Comparison of ENCODE assay signal across 25 mouse cellular contexts in genomic region chr1:138607862-138608261, GRCm38 (mm10). TPM values are rescaled to one million over a fixed set of nuclear protein-coding genes. Genes with fewer than 3 reads are reported as not detected.
DNase-seq lines count a peak whose midpoint lies in the region; ATAC-seq and TF ChIP-seq lines count a peak whose summit lies in the region.
"Had no signal": no experiment of that assay in that cellular context is flagged by ENCODE, and none has a peak within 500 bp of the region (broad histone marks: within the 10 kb centered on the region; RNA-seq: fewer than 3 reads in every experiment).

No protein-coding gene starts in this region.

- H3K4me1 ChIP-seq in heart, embryonic 10.5 days: peaks cover 20% of the 10 kb centered on the region
- H3K4me1 ChIP-seq in heart, embryonic 14.5 days (ENCODE audit: control insufficient read depth in 2 of 2, insufficient read depth in 2 of 2, low read length in 2 of 2): peaks cover 16 to 33% of the 10 kb centered on the region in 2 experiments
- H3K4me1 ChIP-seq in heart, embryonic 11.5 days (ENCODE audit: control insufficient read depth, insufficient read depth, low read length): peaks cover 21% of the 10 kb centered on the region
- H3K4me1 ChIP-seq in heart, postnatal 0 days (ENCODE audit: control insufficient read depth, insufficient read depth): peaks cover 30% of the 10 kb centered on the region
- H3K4me1 ChIP-seq in stomach, postnatal 0 days (replicated peaks; ENCODE audit: control insufficient read depth, insufficient read depth): no peaks in the 10 kb centered on the region
- no peaks in the 10 kb centered on the region for H3K4me1 ChIP-seq in cerebellum, adult 2 months (ENCODE audit: control insufficient read depth, insufficient read depth, low read length)
- H3K4me1 ChIP-seq: embryonic facial prominence, embryonic 12.5 days; embryonic facial prominence, embryonic 15.5 days; hindbrain, embryonic 12.5 days; hindbrain, embryonic 15.5 days had no signal

- 0 out of 2 replicates have a peak overlapping the region, but pooled peaks have one; percentile 21 for H3K9ac ChIP-seq in heart, embryonic 14.5 days (ENCODE audit: low read length)
- no peak overlapping the region for H3K9ac ChIP-seq in heart, embryonic 11.5 days (ENCODE audit: low read depth, low read length)
- no peak overlapping the region for H3K9ac ChIP-seq in heart, postnatal 0 days (replicated peaks; ENCODE audit: low read depth, low read length)
- H3K9ac ChIP-seq in stomach, postnatal 0 days (ENCODE audit: low read length): no peak overlapping the region
- H3K9ac ChIP-seq: embryonic facial prominence, embryonic 12.5 days; embryonic facial prominence, embryonic 15.5 days; forebrain, postnatal 0 days; hindbrain, embryonic 12.5 days; hindbrain, embryonic 15.5 days; kidney, embryonic 15.5 days had no signal

- no peak for TF ChIP-seq POLR2A in cerebellum, adult 2 months (IDR thresholded peaks at IDR 0.05; ENCODE audit: borderline replicate concordance, insufficient read depth, low read length)

- no peak for ATAC-seq in heart, embryonic 14.5 days (ENCODE audit: insufficient number of reproducible peaks, insufficient read depth, low FRiP score, low read depth)
- no peak for ATAC-seq in heart, embryonic 11.5 days (replicated peaks; ENCODE audit: insufficient number of reproducible peaks, low FRiP score, low TSS enrichment)
- no peak for ATAC-seq in heart, postnatal 0 days (ENCODE audit: insufficient read depth, low read depth)
- 0 out of 2 replicates have a peak, but pooled peaks have one; percentile 51 for ATAC-seq in stomach, postnatal 0 days (ENCODE audit: low FRiP score, low TSS enrichment)
- ATAC-seq: forebrain, embryonic 14.5 days; forebrain, postnatal 0 days; Patski had no signal

- TF ChIP-seq CTCF in heart, postnatal 0 days (IDR thresholded peaks at IDR 0.05; ENCODE audit: low read depth): no peak
- no peak for TF ChIP-seq CTCF in stomach, postnatal 0 days (IDR thresholded peaks at IDR 0.05; ENCODE audit: low read depth)
- TF ChIP-seq CTCF in cerebellum, adult 2 months (IDR thresholded peaks at IDR 0.05; ENCODE audit: borderline replicate concordance, insufficient read depth, low read depth, low read length): no peak

- intact Hi-C loops in heart, postnatal 36 days (cut with DNase I): no loop called here
- intact Hi-C loops in heart, postnatal 25 days (cut with DNase I): no loop called here

- DNase-seq in heart, embryonic 10.5 days (ENCODE audit: low spot score): no peak
- no peak for DNase-seq in heart, postnatal 36 days
- DNase-seq in heart, postnatal 0 days (ENCODE audit: low spot score): no peak
- DNase-seq in heart, postnatal 25 days (ENCODE audit: low spot score): no peak
- peak; percentile 19 for DNase-seq in stomach, postnatal 0 days (ENCODE audit: low spot score)
- no peak for DNase-seq in cerebellum, adult 2 months
- DNase-seq: adrenal gland, postnatal 10 days; adrenal gland, postnatal 36 days; cerebellum, adult 18-20 months; cerebellum, adult 9-11 months; cerebellum, postnatal 25 days; forebrain, postnatal 0 days; gastrocnemius, postnatal 36 days; kidney, adult 11 months; kidney, adult 8-10 months had no signal

- H3K36me3 ChIP-seq in heart, embryonic 10.5 days: peaks cover 4% of the 10 kb centered on the region; the same call in 1 of the 2 replicates
- no peaks in the 10 kb centered on the region for H3K36me3 ChIP-seq in heart, embryonic 14.5 days (ENCODE audit: control insufficient read depth, insufficient read depth, low read length)
- no peaks in the 10 kb centered on the region for H3K36me3 ChIP-seq in heart, embryonic 11.5 days (ENCODE audit: control insufficient read depth, insufficient read depth, low read length)
- H3K36me3 ChIP-seq in heart, postnatal 0 days (replicated peaks; ENCODE audit: control insufficient read depth, insufficient read depth, low read length): no peaks in the 10 kb centered on the region
- H3K36me3 ChIP-seq in stomach, postnatal 0 days (ENCODE audit: control insufficient read depth, insufficient read depth, low read length): no peaks in the 10 kb centered on the region
- H3K36me3 ChIP-seq: embryonic facial prominence, embryonic 12.5 days; embryonic facial prominence, embryonic 15.5 days; hindbrain, embryonic 12.5 days; hindbrain, embryonic 15.5 days; kidney, embryonic 15.5 days had no signal

- H3K27me3 ChIP-seq in heart, embryonic 10.5 days (ENCODE audit: insufficient read depth, poor library complexity, severe bottlenecking): no peaks in the 10 kb centered on the region
- H3K27me3 ChIP-seq in heart, embryonic 14.5 days (ENCODE audit: control insufficient read depth, insufficient read depth, low read length): no peaks in the 10 kb centered on the region
- no peaks in the 10 kb centered on the region for H3K27me3 ChIP-seq in heart, embryonic 11.5 days (ENCODE audit: control insufficient read depth, insufficient read depth, low read length)
- no peaks in the 10 kb centered on the region for H3K27me3 ChIP-seq in heart, postnatal 0 days (ENCODE audit: control insufficient read depth, insufficient read depth, low read length)
- H3K27me3 ChIP-seq in stomach, postnatal 0 days (ENCODE audit: control insufficient read depth, insufficient read depth, low read length): no peaks in the 10 kb centered on the region
- H3K27me3 ChIP-seq in cerebellum, adult 2 months (ENCODE audit: control insufficient read depth, insufficient read depth, low read length): no peaks in the 10 kb centered on the region
- H3K27me3 ChIP-seq: embryonic facial prominence, embryonic 12.5 days; embryonic facial prominence, embryonic 15.5 days; hindbrain, embryonic 12.5 days; hindbrain, embryonic 15.5 days; kidney, embryonic 15.5 days; Patski had no signal

- WGBS in heart, embryonic 10.5 days: 83% methylated on average over 7 of the region's 7 CpGs
- WGBS in heart, embryonic 14.5 days: 41% methylated on average over 7 of the region's 7 CpGs
- WGBS in heart, embryonic 11.5 days (ENCODE audit: insufficient replicate concordance): 74% methylated on average over 7 of the region's 7 CpGs
- WGBS in heart, postnatal 0 days: 47% methylated on average over 7 of the region's 7 CpGs
- 67% methylated on average over 7 of the region's 7 CpGs for whole genome bisulfite sequencing in stomach, postnatal 0 days
- 97% methylated on average over 7 of the region's 7 CpGs for WGBS in cerebellum, adult 2 months

- H3K4me3 ChIP-seq in heart, embryonic 10.5 days: no peak overlapping the region
- no peak overlapping the region for H3K4me3 ChIP-seq in heart, embryonic 14.5 days (ENCODE audit: control insufficient read depth in 1 of 2, insufficient read depth in 1 of 2, low read depth in 1 of 2, low read length in 2 of 2)
- H3K4me3 ChIP-seq in heart, embryonic 11.5 days (ENCODE audit: low read depth, low read length): no peak overlapping the region
- H3K4me3 ChIP-seq in heart, postnatal 0 days (ENCODE audit: low read depth, low read length): no peak overlapping the region
- H3K4me3 ChIP-seq in stomach, postnatal 0 days (ENCODE audit: low read depth, low read length): no peak overlapping the region
- H3K4me3 ChIP-seq in cerebellum, adult 2 months (replicated peaks; ENCODE audit: insufficient read depth, low read depth, low read length): no peak overlapping the region
- H3K4me3 ChIP-seq: embryonic facial prominence, embryonic 12.5 days; embryonic facial prominence, embryonic 15.5 days; hindbrain, embryonic 12.5 days; hindbrain, embryonic 15.5 days; kidney, embryonic 15.5 days had no signal

- H3K27ac ChIP-seq in heart, embryonic 10.5 days: peak overlapping the region; percentile 59; the same call in 1 of the 2 replicates
- peak overlapping the region; percentile 66 to 72 for H3K27ac ChIP-seq in heart, embryonic 14.5 days (replicated peaks in 1 of 2; ENCODE audit: control insufficient read depth in 1 of 2, insufficient read depth in 1 of 2, low read depth in 2 of 2, low read length in 2 of 2)
- no peak overlapping the region for H3K27ac ChIP-seq in heart, embryonic 11.5 days (ENCODE audit: low read depth, low read length)
- peak overlapping the region; percentile 30 for H3K27ac ChIP-seq in heart, postnatal 0 days (ENCODE audit: low read depth)
- H3K27ac ChIP-seq in stomach, postnatal 0 days (replicated peaks): no peak overlapping the region; the same call in 1 of the 2 replicates
- no peak overlapping the region for H3K27ac ChIP-seq in cerebellum, adult 2 months (ENCODE audit: insufficient read depth, low read length)
- H3K27ac ChIP-seq: embryonic facial prominence, embryonic 12.5 days; embryonic facial prominence, embryonic 15.5 days; hindbrain, embryonic 12.5 days; hindbrain, embryonic 15.5 days; kidney, embryonic 15.5 days had no signal

- TF ChIP-seq EP300 in heart, postnatal 0 days (IDR thresholded peaks at IDR 0.05; ENCODE audit: low read depth): no peak
- no peak for TF ChIP-seq EP300 in stomach, postnatal 0 days (optimal IDR thresholded peaks at IDR 0.05)

- peak overlapping the region; percentile 58 for H3K4me2 ChIP-seq in heart, embryonic 14.5 days (ENCODE audit: low read length)
- no peak overlapping the region for H3K4me2 ChIP-seq in heart, embryonic 11.5 days
- peak overlapping the region; percentile 41 for H3K4me2 ChIP-seq in heart, postnatal 0 days (ENCODE audit: low read depth, low read length)
- no peak overlapping the region; the same call in 1 of the 2 replicates for H3K4me2 ChIP-seq in stomach, postnatal 0 days (replicated peaks; ENCODE audit: low read depth)
- H3K4me2 ChIP-seq: embryonic facial prominence, embryonic 12.5 days; embryonic facial prominence, embryonic 15.5 days; hindbrain, embryonic 12.5 days; hindbrain, embryonic 15.5 days; kidney, embryonic 15.5 days had no signal

- no peaks in the 10 kb centered on the region for H3K9me3 ChIP-seq in heart, embryonic 10.5 days
- H3K9me3 ChIP-seq in heart, embryonic 14.5 days (ENCODE audit: control insufficient read depth, low read length): no peaks in the 10 kb centered on the region
- no peaks in the 10 kb centered on the region for H3K9me3 ChIP-seq in heart, embryonic 11.5 days (replicated peaks; ENCODE audit: control insufficient read depth, low read length)
- H3K9me3 ChIP-seq in heart, postnatal 0 days (replicated peaks; ENCODE audit: control insufficient read depth, low read length): no peaks in the 10 kb centered on the region
- no peaks in the 10 kb centered on the region for H3K9me3 ChIP-seq in stomach, postnatal 0 days (ENCODE audit: control insufficient read depth, low read length)
- H3K9me3 ChIP-seq: embryonic facial prominence, embryonic 12.5 days; embryonic facial prominence, embryonic 15.5 days; G1E; hindbrain, embryonic 12.5 days; hindbrain, embryonic 15.5 days; kidney, embryonic 15.5 days had no signal

RNA-seq across cellular contexts. Expression of gene Nek7, which starts 12.1 kb away (rescaled TPM):
- 35.5 and 40.6 TPM in 2 replicates for polyA plus RNA-seq in heart, embryonic 10.5 days (2016; fragmentation: Nextera tagmentation; extraction: Ambion mirVana)
- total RNA-seq in heart, postnatal 36 days (2021): 10 to 100 TPM; 78.8 to 80.0 TPM
- polyA plus RNA-seq in heart, embryonic 14.5 days (2014; fragmentation: Nextera tagmentation; extraction: Ambion mirVana): 59.8 and 60.4 TPM in 2 replicates
- 47.1 TPM in 2 replicates for polyA plus RNA-seq in heart, embryonic 11.5 days (2014; fragmentation: Nextera tagmentation; extraction: Ambion mirVana)
- total RNA-seq in heart, postnatal 0 days (2014; rRNA removed; ENCODE audit: low replicate concordance): 44.6 TPM in 2 replicates
- polyA plus RNA-seq in heart, postnatal 0 days (2015; fragmentation: Nextera tagmentation; extraction: Ambion mirVana): 43.8 and 44.8 TPM in 2 replicates
- total RNA-seq in heart, postnatal 25 days (2021): 10 to 100 TPM; 67.3 to 71.1 TPM
- 35.8 and 40.0 TPM in 2 replicates for polyA plus RNA-seq in stomach, postnatal 0 days (2015; fragmentation: Nextera tagmentation; extraction: Ambion mirVana)
- 18.3 and 21.5 TPM in 2 replicates for polyA plus RNA-seq in cerebellum, adult 2 months (2012; rRNA removed)

Comparison
In these comparisons a context has a peak if more than half of its experiments do, and no peak if none do; other contexts are left out.
1. H3K27ac ChIP-seq: peak in heart, embryonic 10.5 days (single experiment), heart, embryonic 14.5 days (2 of 2) and heart, postnatal 0 days (single experiment); none in heart, embryonic 11.5 days (single experiment), stomach, postnatal 0 days (single experiment) and cerebellum, adult 2 months (single experiment).
2. H3K4me2 ChIP-seq: peak in heart, embryonic 14.5 days (single experiment) and heart, postnatal 0 days (single experiment); none in heart, embryonic 11.5 days (single experiment) and stomach, postnatal 0 days (single experiment).